11 mouse cellular contexts compared by ENCODE assay signal in genomic region chr8:41964088-41964487, GRCm38 (mm10).
"Had no signal": no experiment of that assay in that cellular context is flagged by ENCODE, and none has a peak within 500 bp of the region (broad histone marks: within the 10 kb centered on the region; RNA-seq: fewer than 3 reads in every experiment).

No protein-coding gene starts in this region.

- DNase-seq: kidney, adult 18-20 months; kidney, postnatal 10 days; kidney, postnatal 4 days; liver; liver, embryonic 13.5 days; liver, postnatal 0 days; thymus, postnatal 4 days had no signal

- H3K27ac ChIP-seq: intestine, embryonic 15.5 days; limb, embryonic 12.5 days; liver, embryonic 13.5 days; lung, embryonic 15.5 days; midbrain, embryonic 12.5 days had no signal

- H3K4me3 ChIP-seq: intestine, embryonic 15.5 days; limb, embryonic 12.5 days; liver, embryonic 13.5 days; lung, embryonic 15.5 days; midbrain, embryonic 12.5 days had no signal

- H3K4me1 ChIP-seq: intestine, embryonic 15.5 days; limb, embryonic 12.5 days; liver, embryonic 13.5 days; lung, embryonic 15.5 days; midbrain, embryonic 12.5 days had no signal
